Mouse (Mus musculus): ENCODE results near the gene Cacng6.

Cacng6 gene

DNA sequence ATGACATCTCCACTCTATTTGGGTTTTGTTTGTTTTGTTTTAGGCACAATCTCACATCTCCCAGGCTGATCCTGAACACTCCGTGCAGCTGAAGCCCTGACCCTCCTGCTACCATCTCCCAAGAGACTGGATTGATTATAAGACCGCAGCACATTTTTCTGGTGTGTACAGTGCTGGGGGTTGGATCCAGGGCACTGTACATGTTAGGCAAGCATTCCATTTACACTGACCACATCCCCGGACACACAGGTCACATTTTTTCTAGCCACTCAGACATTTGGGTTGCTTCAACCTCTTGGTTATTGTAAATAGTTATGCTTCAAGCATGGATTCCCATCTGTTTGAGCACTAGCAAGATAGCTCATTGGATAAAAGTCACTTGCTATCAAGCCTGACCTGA is 22.6 kb downstream of the Cacng6 start:
- Histone ChIP-seq H3K36me3 (ENCODE audit: insufficient read depth, low read length) (no peaks in the 10 kb centered on the region), H3K4me3 (replicated peaks; ENCODE audit: low read length) (no peak overlapping the region), H3K9me3 (ENCODE audit: low read length) (no peaks in the 10 kb centered on the region), H3K4me1 (replicated peaks; ENCODE audit: low read depth, low read length) (peaks cover 36% of the 10 kb centered on the region), H3K27me3 (ENCODE audit: insufficient read depth, low read length) (no peaks in the 10 kb centered on the region)
- TF ChIP-seq CTCF (conservative IDR thresholded peaks at IDR 0.05; ENCODE audit: low read length) (no peak), NANOG (IDR thresholded peaks at IDR 0.05; ENCODE audit: borderline replicate concordance, low read length) (no peak), POU5F1 (IDR thresholded peaks at IDR 0.05; ENCODE audit: borderline replicate concordance, low read length) (no peak)

DNA sequence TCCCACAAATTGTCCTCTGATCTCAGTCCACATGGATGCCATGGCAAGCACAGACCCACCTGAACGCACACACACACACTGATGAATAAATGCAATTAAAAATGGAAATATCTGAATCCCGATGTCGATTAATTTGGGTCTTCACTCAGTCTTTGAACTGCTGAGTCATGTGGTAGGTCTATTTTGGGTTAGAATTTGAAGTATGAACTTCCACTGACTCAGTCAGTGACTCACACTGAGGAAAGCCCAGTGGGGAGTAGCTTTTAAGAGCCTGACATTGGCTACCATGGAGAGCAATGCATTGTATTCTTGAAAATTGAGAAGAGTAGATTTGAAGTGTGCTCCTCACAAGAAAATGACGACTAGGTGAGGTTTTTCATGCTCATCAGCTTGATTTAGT is 23.0 kb downstream of the Cacng6 start:
- Histone ChIP-seq H3K4me1 (replicated peaks; ENCODE audit: low read depth, low read length) (peaks cover 41% of the 10 kb centered on the region), H3K36me3 (ENCODE audit: insufficient read depth, low read length) (no peaks in the 10 kb centered on the region), H3K4me3 (replicated peaks; ENCODE audit: low read length) (no peak overlapping the region), H3K27me3 (ENCODE audit: insufficient read depth, low read length) (no peaks in the 10 kb centered on the region), H3K9me3 (ENCODE audit: low read length) (no peaks in the 10 kb centered on the region)
- TF ChIP-seq CTCF (conservative IDR thresholded peaks at IDR 0.05; ENCODE audit: low read length) (no peak), POU5F1 (IDR thresholded peaks at IDR 0.05; ENCODE audit: borderline replicate concordance, low read length) (no peak), NANOG (IDR thresholded peaks at IDR 0.05; ENCODE audit: borderline replicate concordance, low read length) (no peak)

DNA sequence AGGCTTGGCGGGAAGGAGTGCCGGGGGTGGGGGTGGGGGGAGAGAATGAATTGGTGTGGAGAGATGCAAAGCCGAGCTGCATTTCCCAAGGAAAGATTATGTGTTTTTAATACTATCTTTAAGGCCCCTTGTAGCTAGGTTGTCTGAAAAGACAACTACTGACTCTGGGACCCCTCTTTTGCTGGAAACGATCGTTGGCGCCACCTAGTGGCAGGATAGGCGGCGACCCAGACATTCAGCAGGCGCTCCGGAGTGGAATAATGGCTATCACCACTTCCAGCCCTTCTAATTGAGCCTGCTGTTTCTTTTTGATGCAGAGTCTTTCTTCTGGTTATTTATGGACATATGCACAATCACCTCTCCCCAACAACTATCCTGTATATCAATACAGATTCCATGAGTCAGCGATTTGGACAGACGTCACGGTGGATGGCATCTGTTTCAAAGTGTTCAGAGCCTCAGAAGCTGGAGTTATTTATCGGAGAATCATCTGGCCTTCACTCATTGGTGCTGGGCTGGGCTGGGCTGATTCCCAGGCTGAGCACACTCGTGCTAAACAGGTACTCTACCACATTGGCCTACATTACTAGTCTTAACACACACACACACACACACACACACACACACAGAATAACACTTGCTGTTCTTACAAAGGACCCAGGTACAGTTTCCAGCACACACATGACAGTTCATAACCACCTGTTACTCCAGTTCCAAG is 24.9 kb downstream of the Cacng6 start:
- TF ChIP-seq POU5F1 (IDR thresholded peaks at IDR 0.05; ENCODE audit: borderline replicate concordance, low read length) (no peak), CTCF (conservative IDR thresholded peaks at IDR 0.05; ENCODE audit: low read length) (peak; percentile 87), NANOG (IDR thresholded peaks at IDR 0.05; ENCODE audit: borderline replicate concordance, low read length) (no peak)
- Histone ChIP-seq H3K4me3 (replicated peaks; ENCODE audit: low read length) (no peak overlapping the region), H3K9me3 (ENCODE audit: low read length) (no peaks in the 10 kb centered on the region), H3K4me1 (replicated peaks; ENCODE audit: low read depth, low read length) (peaks cover 38% of the 10 kb centered on the region), H3K27me3 (ENCODE audit: insufficient read depth, low read length) (no peaks in the 10 kb centered on the region), H3K36me3 (ENCODE audit: insufficient read depth, low read length) (no peaks in the 10 kb centered on the region)

DNA sequence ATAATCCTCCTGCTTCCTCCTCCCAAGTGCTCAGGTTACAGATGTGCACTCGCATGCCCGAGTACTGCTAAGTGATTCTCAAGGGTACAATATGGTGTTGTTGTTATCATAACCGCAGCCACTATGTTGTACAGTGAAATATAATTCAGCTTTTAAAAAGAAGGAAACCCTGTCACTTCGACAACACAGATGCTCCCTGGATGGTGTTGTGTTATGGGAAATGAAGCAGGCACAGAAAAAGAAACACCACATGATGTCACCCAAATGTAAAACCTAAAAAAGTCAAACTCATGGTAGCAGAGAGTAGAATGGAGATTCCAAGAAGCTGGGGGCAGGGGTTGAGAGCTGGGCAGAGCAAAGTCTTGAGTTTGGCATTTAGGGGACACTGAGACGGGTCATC is 26.7 kb downstream of the Cacng6 start:
- H3K27me3 ChIP-seq (ENCODE audit: insufficient read depth, low read length), result no peaks in the 10 kb centered on the region
- no peak for TF ChIP-seq CTCF (conservative IDR thresholded peaks at IDR 0.05; ENCODE audit: low read length)
- H3K4me1 ChIP-seq (replicated peaks; ENCODE audit: low read depth, low read length), result peaks cover 42% of the 10 kb centered on the region
- H3K9me3 ChIP-seq (ENCODE audit: low read length), result no peaks in the 10 kb centered on the region
- H3K4me3 ChIP-seq (replicated peaks; ENCODE audit: low read length), result no peak overlapping the region
- H3K36me3 ChIP-seq (ENCODE audit: insufficient read depth, low read length), result no peaks in the 10 kb centered on the region

DNA sequence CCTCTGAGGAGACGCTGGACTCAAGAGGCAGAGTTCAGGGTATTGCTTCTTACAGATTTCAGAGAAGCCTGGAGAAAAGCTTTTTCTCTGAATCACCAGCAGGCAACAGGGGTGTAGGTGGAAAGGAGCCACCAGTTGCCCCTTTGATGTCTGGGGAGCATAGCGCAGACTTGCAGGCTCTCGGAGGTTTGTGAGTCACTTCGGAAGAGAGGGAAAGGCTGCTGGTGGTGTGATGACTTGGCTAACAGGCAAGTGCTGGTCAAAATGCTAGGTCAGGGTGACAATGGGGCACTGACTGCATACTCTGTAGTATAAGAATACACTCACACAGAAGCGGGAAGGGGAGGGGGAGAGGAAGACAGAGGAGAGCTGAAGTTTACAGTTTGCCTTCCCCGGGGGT is 27.2 kb downstream of the Cacng6 start:
- Histone ChIP-seq H3K27me3 (ENCODE audit: insufficient read depth, low read length) (no peaks in the 10 kb centered on the region), H3K9me3 (ENCODE audit: low read length) (no peaks in the 10 kb centered on the region), H3K4me1 (replicated peaks; ENCODE audit: low read depth, low read length) (peaks cover 42% of the 10 kb centered on the region), H3K4me3 (replicated peaks; ENCODE audit: low read length) (no peak overlapping the region), H3K36me3 (ENCODE audit: insufficient read depth, low read length) (no peaks in the 10 kb centered on the region)
- TF ChIP-seq NANOG (IDR thresholded peaks at IDR 0.05; ENCODE audit: borderline replicate concordance, low read length) (no peak), POU5F1 (IDR thresholded peaks at IDR 0.05; ENCODE audit: borderline replicate concordance, low read length) (no peak), CTCF (conservative IDR thresholded peaks at IDR 0.05; ENCODE audit: low read length) (no peak)

DNA sequence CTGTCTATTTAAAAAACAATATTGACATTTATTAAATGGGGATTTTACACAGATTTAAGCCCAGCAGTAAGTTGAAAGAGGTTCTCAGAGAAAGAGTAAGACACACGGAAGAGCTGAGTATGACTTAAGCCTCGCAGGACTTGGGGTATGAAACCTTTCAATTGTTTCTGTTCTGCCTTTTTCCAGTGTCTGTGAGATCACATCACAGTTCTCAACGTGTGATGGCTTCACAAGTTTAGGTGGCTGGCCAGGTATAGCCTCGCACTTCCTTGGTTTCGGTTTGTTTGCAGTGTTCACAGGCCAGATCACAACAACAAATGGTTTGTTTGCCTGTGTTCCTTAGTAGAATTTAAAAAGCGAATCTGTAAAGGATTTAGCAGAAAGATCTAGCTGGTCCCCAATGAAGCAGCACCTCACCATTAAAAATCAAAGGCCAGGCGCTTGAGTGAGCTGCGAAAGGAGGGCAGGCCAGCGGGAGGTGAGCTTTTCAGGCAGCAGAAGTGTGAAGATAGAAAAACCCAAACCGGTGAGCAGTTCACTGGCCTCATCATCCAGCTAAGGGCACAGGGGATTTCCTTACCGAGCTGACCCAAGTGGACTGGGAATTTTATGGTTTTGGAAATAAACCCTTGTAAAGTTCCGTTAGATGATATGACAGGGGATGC is 29.0 kb downstream of the Cacng6 start:
- Histone ChIP-seq H3K4me3 (replicated peaks; ENCODE audit: low read length) (no peak overlapping the region), H3K4me1 (replicated peaks; ENCODE audit: low read depth, low read length) (peaks cover 50% of the 10 kb centered on the region)
- no peak for TF ChIP-seq POU5F1 (IDR thresholded peaks at IDR 0.05; ENCODE audit: borderline replicate concordance, low read length)
- no peak for TF ChIP-seq NANOG (IDR thresholded peaks at IDR 0.05; ENCODE audit: borderline replicate concordance, low read length)
- no peak for TF ChIP-seq CTCF (conservative IDR thresholded peaks at IDR 0.05; ENCODE audit: low read length)

DNA sequence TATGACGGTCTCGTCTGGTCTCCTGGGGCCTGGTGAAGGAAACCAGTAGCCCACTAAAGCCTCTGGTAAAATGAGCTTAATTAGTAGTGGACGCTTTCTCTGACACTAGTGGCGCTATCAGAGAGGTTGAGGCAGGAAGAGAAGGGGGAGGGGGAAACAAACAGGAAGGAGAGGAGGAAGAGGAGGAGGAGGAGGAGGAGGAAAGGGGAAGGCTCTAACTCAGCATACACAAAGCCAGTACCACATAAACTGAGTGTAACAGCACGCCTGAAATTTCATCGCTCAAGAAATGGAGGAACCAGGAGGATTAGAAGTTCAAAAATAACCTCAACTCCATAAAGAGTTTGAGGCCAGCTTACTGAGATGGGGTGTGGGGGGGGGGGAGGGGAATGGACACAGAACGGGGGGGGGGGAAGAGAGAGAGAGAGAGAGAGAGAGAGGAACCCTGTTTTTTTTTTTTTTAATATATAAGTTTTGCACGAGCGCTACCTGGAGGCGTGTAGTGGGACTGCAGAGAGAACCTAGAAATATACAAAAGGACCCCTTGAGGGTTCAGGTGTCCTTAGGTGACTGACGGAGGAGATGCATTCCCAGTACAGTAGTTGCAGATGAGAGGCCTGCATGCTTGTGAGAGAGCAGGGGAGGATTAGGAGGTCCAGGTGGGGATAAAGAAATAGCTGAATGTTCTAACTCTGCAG is 29.6 kb downstream of the Cacng6 start:
- H3K4me1 ChIP-seq (replicated peaks; ENCODE audit: low read depth, low read length), result peaks cover 50% of the 10 kb centered on the region
- TF ChIP-seq NANOG (IDR thresholded peaks at IDR 0.05; ENCODE audit: borderline replicate concordance, low read length) (no peak), POU5F1 (IDR thresholded peaks at IDR 0.05; ENCODE audit: borderline replicate concordance, low read length) (no peak), CTCF (conservative IDR thresholded peaks at IDR 0.05; ENCODE audit: low read length) (no peak)
- H3K9me3 ChIP-seq (ENCODE audit: low read length), result no peaks in the 10 kb centered on the region
- no peaks in the 10 kb centered on the region for H3K36me3 ChIP-seq (ENCODE audit: insufficient read depth, low read length)
- H3K27me3 ChIP-seq (ENCODE audit: insufficient read depth, low read length), result no peaks in the 10 kb centered on the region
- no peak overlapping the region for H3K4me3 ChIP-seq (replicated peaks; ENCODE audit: low read length)

More for the DNA sequence above, 29.0 kb downstream of the Cacng6 start:
- Histone ChIP-seq H3K9me3 (ENCODE audit: low read length) (no peaks in the 10 kb centered on the region), H3K36me3 (ENCODE audit: insufficient read depth, low read length) (no peaks in the 10 kb centered on the region), H3K27me3 (ENCODE audit: insufficient read depth, low read length) (no peaks in the 10 kb centered on the region)

DNA sequence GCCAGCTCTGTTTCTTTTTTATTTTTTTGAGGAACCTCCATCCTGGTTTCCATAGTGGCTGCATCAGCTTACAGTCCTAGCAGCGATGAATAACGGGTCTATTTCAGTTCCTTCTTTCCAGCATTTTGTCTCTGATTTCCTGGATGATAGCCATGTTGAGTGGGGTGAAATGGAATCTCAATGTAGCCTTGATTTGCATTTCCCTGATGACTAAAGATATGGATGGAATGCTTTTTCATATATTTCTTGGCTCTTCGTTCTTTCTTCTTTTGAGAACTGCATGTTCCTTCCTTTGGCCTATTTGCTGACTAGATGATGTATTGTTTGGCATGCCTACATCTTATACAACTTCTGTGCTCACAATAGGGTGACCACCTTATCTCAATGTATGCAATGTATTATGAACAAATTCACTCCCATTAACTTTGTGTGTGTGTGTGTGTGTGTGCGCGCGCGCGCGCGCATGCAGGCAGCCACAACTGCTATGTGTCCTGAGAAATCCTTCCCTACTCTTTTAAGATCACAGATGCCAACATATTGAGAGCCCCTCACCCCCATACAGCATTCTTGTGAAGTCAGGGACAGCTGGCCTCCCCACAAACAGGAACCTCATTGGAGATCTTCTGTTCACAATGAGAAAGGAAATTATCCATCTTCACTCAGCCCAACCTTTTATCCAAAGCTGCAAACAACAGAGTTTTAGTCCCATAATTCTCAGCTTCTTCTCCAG is 33.3 kb downstream of the Cacng6 start:
- no peak for TF ChIP-seq POU5F1 (IDR thresholded peaks at IDR 0.05; ENCODE audit: borderline replicate concordance, low read length)
- TF ChIP-seq NANOG (IDR thresholded peaks at IDR 0.05; ENCODE audit: borderline replicate concordance, low read length), result no peak
- no peak for TF ChIP-seq CTCF (conservative IDR thresholded peaks at IDR 0.05; ENCODE audit: low read length)
- peaks cover 17% of the 10 kb centered on the region for H3K4me1 ChIP-seq (replicated peaks; ENCODE audit: low read depth, low read length)
- peaks cover 4% of the 10 kb centered on the region; the same call in 1 of the 2 replicates for H3K9me3 ChIP-seq (ENCODE audit: low read length)
- H3K27me3 ChIP-seq (ENCODE audit: insufficient read depth, low read length), result peaks cover 3% of the 10 kb centered on the region; the same call in 1 of the 2 replicates
- no peaks in the 10 kb centered on the region for H3K36me3 ChIP-seq (ENCODE audit: insufficient read depth, low read length)
- H3K4me3 ChIP-seq (replicated peaks; ENCODE audit: low read length), result no peak overlapping the region

Measured in E14TG2a.4 (cell line).